ENCODE assay signal across 25 mouse cellular contexts in the genomic region with DNA sequence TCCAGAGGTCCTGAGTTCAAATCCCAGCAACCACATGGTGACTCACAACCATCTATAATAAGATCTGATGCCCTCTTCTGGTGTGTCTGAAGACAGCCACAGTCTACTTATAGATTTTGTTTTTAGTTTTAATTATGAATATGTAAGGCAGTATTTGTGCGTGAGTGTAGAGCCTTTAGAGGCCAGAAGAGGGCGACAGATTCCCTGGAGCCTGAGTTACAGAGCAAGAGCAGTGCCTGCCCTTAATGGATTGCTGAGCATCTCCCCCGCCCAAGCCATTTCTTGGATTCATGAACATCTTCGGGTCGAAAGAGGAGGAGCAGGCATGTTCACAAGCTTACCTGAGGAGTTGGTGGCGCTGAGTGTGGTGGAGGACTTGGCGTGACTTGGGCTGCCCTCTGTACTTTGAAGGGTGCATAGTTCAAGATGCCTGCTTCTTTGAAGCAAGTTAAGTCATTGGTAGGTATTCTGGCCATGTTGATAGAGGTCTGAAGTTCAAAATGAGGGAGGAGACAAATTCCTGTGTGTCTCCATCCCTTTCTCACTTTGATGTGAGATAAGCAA. TPM values are rescaled to one million over a fixed set of nuclear protein-coding genes. Genes with fewer than 3 reads are reported as not detected.
DNase-seq lines count a peak whose midpoint lies in the region; ATAC-seq and TF ChIP-seq lines count a peak whose summit lies in the region.
"Had no signal": no experiment of that assay in that cellular context is flagged by ENCODE, and none has a peak within 500 bp of the region (broad histone marks: within the 10 kb centered on the region; RNA-seq: fewer than 3 reads in every experiment).

No protein-coding gene starts in this region.

- intact Hi-C loops in gastrocnemius, adult 2 months (cut with DNase I): no loop called here
- intact Hi-C loops in gastrocnemius, postnatal 14 days (cut with DNase I; ENCODE audit: low total_unique reads): no loop called here

- H3K9ac ChIP-seq in kidney, embryonic 14.5 days (ENCODE audit: low read depth, low read length): no peak overlapping the region
- H3K9ac ChIP-seq: embryonic facial prominence, embryonic 15.5 days; liver, embryonic 15.5 days; neural tube, embryonic 12.5 days; stomach, embryonic 15.5 days had no signal

- no peak for DNase-seq in gastrocnemius, adult 2 months
- DNase-seq in gastrocnemius, postnatal 14 days: no peak
- DNase-seq in kidney, postnatal 25 days: peak; percentile 18 to 60
- peak; percentile 15 for DNase-seq in lung, postnatal 36 days
- no peak for DNase-seq in lung, postnatal 25 days (ENCODE audit: low spot score)
- DNase-seq in embryo, embryonic 10.5 days (ENCODE audit: low spot score): no peak
- no peak for DNase-seq in spleen, postnatal 14 days (ENCODE audit: low spot score in 2 of 2)
- DNase-seq: cerebellum, adult 9-11 months; layer of hippocampus, postnatal 36 days; spleen, adult 18-20 months; thymus, postnatal 14 days had no signal

- H3K4me3 ChIP-seq in gastrocnemius, adult 2 months: no peak overlapping the region
- H3K4me3 ChIP-seq in kidney, embryonic 14.5 days (ENCODE audit: low read length): no peak overlapping the region
- H3K4me3 ChIP-seq: embryonic facial prominence, embryonic 15.5 days; liver, embryonic 15.5 days; neural tube, embryonic 12.5 days; stomach, embryonic 15.5 days had no signal

- WGBS in kidney, embryonic 14.5 days: 89% methylated on average over 7 of the region's 7 CpGs

- no peaks in the 10 kb centered on the region for H3K36me3 ChIP-seq in kidney, embryonic 14.5 days (ENCODE audit: control insufficient read depth, insufficient read depth, low read length)
- H3K36me3 ChIP-seq: embryonic facial prominence, embryonic 15.5 days; liver, embryonic 15.5 days; neural tube, embryonic 12.5 days; stomach, embryonic 15.5 days had no signal

- no peaks in the 10 kb centered on the region for H3K4me1 ChIP-seq in kidney, embryonic 14.5 days (ENCODE audit: control insufficient read depth, insufficient read depth, low read length)
- H3K4me1 ChIP-seq: neural tube, embryonic 12.5 days had no signal

- ATAC-seq in kidney, embryonic 14.5 days (ENCODE audit: low FRiP score, low TSS enrichment): no peak
- ATAC-seq: hindbrain, postnatal 0 days had no signal

- H3K27me3 ChIP-seq in kidney, embryonic 14.5 days (ENCODE audit: control insufficient read depth, insufficient read depth, low read length): no peaks in the 10 kb centered on the region
- H3K27me3 ChIP-seq: embryonic facial prominence, embryonic 15.5 days; liver, embryonic 15.5 days; neural tube, embryonic 12.5 days; Patski; stomach, embryonic 15.5 days had no signal

- H3K27ac ChIP-seq in gastrocnemius, adult 2 months: no peak overlapping the region
- H3K27ac ChIP-seq in kidney, embryonic 14.5 days (ENCODE audit: low read depth, low read length): no peak overlapping the region
- H3K27ac ChIP-seq: embryonic facial prominence, embryonic 15.5 days; hindbrain, postnatal 0 days; liver, embryonic 15.5 days; macrophage; neural tube, embryonic 12.5 days; stomach, embryonic 15.5 days had no signal

- no peak overlapping the region for H3K4me2 ChIP-seq in kidney, embryonic 14.5 days (replicated peaks; ENCODE audit: low read depth, low read length)
- H3K4me2 ChIP-seq: embryonic facial prominence, embryonic 15.5 days; liver, embryonic 15.5 days; midbrain, embryonic 11.5 days; neural tube, embryonic 12.5 days; stomach, embryonic 15.5 days had no signal

- H3K9me3 ChIP-seq in kidney, embryonic 14.5 days (ENCODE audit: control insufficient read depth, low read length): no peaks in the 10 kb centered on the region
- H3K9me3 ChIP-seq: embryonic facial prominence, embryonic 15.5 days; liver, embryonic 15.5 days; neural tube, embryonic 12.5 days; stomach, embryonic 15.5 days had no signal

- TF ChIP-seq CTCF in gastrocnemius, adult 2 months (IDR thresholded peaks at IDR 0.05): peak; percentile 18; the same call in 1 of the 2 replicates

RNA-seq across cellular contexts. Expression of a gene that starts 3.2 kb away (rescaled TPM):
- not detected for total RNA-seq in gastrocnemius, adult 2 months (2021)
- not detected for total RNA-seq in gastrocnemius, postnatal 14 days (2021)
- polyA plus RNA-seq in kidney, embryonic 14.5 days (2014; fragmentation: Nextera tagmentation; extraction: Ambion mirVana): not detected in 2 replicates
- total RNA-seq: CH12.LX; hematopoietic stem cell, adult 5-6 weeks; hindbrain, postnatal 0 days; layer of hippocampus, postnatal 36 days; left cerebral cortex, postnatal 4 days; monocyte, adult 5-6 weeks had no signal
- polyA plus RNA-seq: embryonic facial prominence, embryonic 15.5 days; forebrain, embryonic 11.5 days; hindbrain, postnatal 0 days; macrophage; midbrain, embryonic 11.5 days; neural tube, embryonic 12.5 days; Patski had no signal

RNA-seq across cellular contexts. Expression of a gene that starts 31.4 kb away (rescaled TPM):
- 100 to 1,000 TPM; 201 to 232 TPM for total RNA-seq in gastrocnemius, adult 2 months (2021)
- 100 to 1,000 TPM; 147 to 150 TPM for total RNA-seq in gastrocnemius, postnatal 14 days (2021)
- polyA plus RNA-seq in kidney, embryonic 14.5 days (2014; fragmentation: Nextera tagmentation; extraction: Ambion mirVana): 235 and 248 TPM in 2 replicates

RNA-seq across cellular contexts. Expression of a gene that starts 31.5 kb away (rescaled TPM):
- total RNA-seq in gastrocnemius, adult 2 months (2021): 10 to 100 TPM; 19.8 to 24.3 TPM
- 10 to 100 TPM; 26.7 to 27.9 TPM for total RNA-seq in gastrocnemius, postnatal 14 days (2021)
- 113 and 137 TPM in 2 replicates for polyA plus RNA-seq in kidney, embryonic 14.5 days (2014; fragmentation: Nextera tagmentation; extraction: Ambion mirVana)

RNA-seq across cellular contexts. Expression of a gene that starts 54.0 kb away (rescaled TPM):
- total RNA-seq in gastrocnemius, adult 2 months (2021): 10 to 100 TPM; 22.6 to 22.7 TPM
- 10 to 100 TPM; 18.3 to 18.9 TPM for total RNA-seq in gastrocnemius, postnatal 14 days (2021)
- 58.6 and 103 TPM in 2 replicates for polyA plus RNA-seq in kidney, embryonic 14.5 days (2014; fragmentation: Nextera tagmentation; extraction: Ambion mirVana)

Comparison
In these comparisons a context has a peak if more than half of its experiments do, and no peak if none do; other contexts are left out.
1. DNase-seq: peak in kidney, postnatal 25 days (2 of 2) and lung, postnatal 36 days (single experiment); none in gastrocnemius, adult 2 months (single experiment), gastrocnemius, postnatal 14 days (single experiment), lung, postnatal 25 days (single experiment), embryo, embryonic 10.5 days (single experiment) and spleen, postnatal 14 days (0 of 2).